Mouse (Mus musculus) heart, embryonic 15.5 days (tissue): Measurements from ENCODE around the gene Orc6. TPM values are rescaled to one million over a fixed set of nuclear protein-coding genes. Genes with fewer than 3 reads are reported as not detected.
A peak's percentile ranks its signal among the peaks of the same experiment; 100 is the strongest.

ENCODE experiments used
- ATAC-seq: fragments of 200-750 bp; cut with Nextera tagmentation; replicated peaks from 2 replicates; pipeline ENCODE4 v1.8.0; 2017; ENCODE audit warnings: low read depth, moderate TSS enrichment; ENCODE audit not compliant: insufficient number of reproducible peaks, insufficient read depth, low FRiP score
- H3K27ac ChIP-seq: fragments of 300-500 bp; sonication (generic); 2 replicates; pipeline ENCODE4 v1.5.1; 2015; ENCODE audit warnings: mild to moderate bottlenecking, inconsistent platforms
- H3K27me3 ChIP-seq: fragments of 300-500 bp; sonication (generic); 2 replicates; pipeline ENCODE4 v1.6.1; 2015; ENCODE audit warnings: inconsistent platforms
- H3K36me3 ChIP-seq: fragments of 300-500 bp; sonication (generic); 2 replicates; pipeline ENCODE4 v1.6.1; 2015; ENCODE audit warnings: mild to moderate bottlenecking, inconsistent platforms
- H3K4me1 ChIP-seq: fragments of 300-500 bp; sonication (generic); replicated peaks from 2 replicates; pipeline ENCODE4 v1.6.1; 2015; ENCODE audit warnings: inconsistent platforms
- H3K4me2 ChIP-seq: fragments of 300-500 bp; sonication (generic); 2 replicates; pipeline ENCODE4 v1.6.1; 2015; ENCODE audit warnings: inconsistent platforms, mild to moderate bottlenecking, moderate library complexity
- H3K4me3 ChIP-seq: fragments of 300-500 bp; sonication (generic); 2 replicates; pipeline ENCODE4 v1.5.1; 2015; ENCODE audit warnings: mild to moderate bottlenecking, inconsistent platforms
- H3K9ac ChIP-seq: fragments of 300-500 bp; sonication (generic); 2 replicates; pipeline ENCODE4 v1.6.1; 2015; ENCODE audit warnings: mild to moderate bottlenecking, inconsistent platforms
- H3K9me3 ChIP-seq: fragments of 300-500 bp; sonication (generic); replicated peaks from 2 replicates; pipeline ENCODE4 v1.6.1; 2016; ENCODE audit warnings: inconsistent platforms
- WGBS: fragments of 180-500 bp; shearing (Covaris S2); methylation state at CpG from one replicate; pipeline ENCODE4 v1.1.7; 2015; ENCODE audit warnings: mixed read lengths; 5-methylcytosine and 5-hydroxymethylcytosine counted together
- polyA plus RNA-seq: library from polyadenylated mRNA; unstranded; fragments of >200 nt; fragmentation: Nextera tagmentation; extraction: Ambion mirVana; gene quantifications from 2 replicates; pipeline ENCODE4 v1.2.1, GENCODE M21; 2015

Gene Orc6
- polyA plus RNA-seq, 1 experiment from 2014 or later: 48.1 TPM

DNA sequence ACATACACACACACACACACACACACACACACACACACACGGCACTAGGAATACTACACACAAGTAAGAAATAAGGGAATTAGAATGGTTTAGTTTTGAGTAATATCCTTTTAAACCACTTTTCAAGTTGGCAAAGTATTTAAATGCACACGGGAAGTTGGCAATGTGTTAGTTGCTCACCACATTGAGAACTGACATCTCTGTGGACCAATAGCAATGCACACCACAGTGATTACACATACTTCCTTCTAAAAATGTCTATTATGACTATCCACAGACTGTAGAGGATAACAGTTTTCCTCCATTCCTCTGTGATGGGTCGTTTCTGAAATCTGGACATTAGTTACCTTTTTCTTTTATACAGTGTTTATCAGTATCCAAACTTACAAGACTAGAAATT lies 23.7 kb downstream of the Orc6 start:
- 0 out of 2 replicates have a peak, but pooled peaks cover 3% of the 10 kb centered on the region for H3K4me1 ChIP-seq
- H3K27ac ChIP-seq: no peak overlapping the region
- H3K36me3 ChIP-seq: peaks cover 46% of the 10 kb centered on the region
- no peak overlapping the region for H3K9ac ChIP-seq
- H3K27me3 ChIP-seq: no peaks in the 10 kb centered on the region
- 78% methylated on average over 3 of the region's 3 CpGs for WGBS
- no peak for ATAC-seq
- no peak overlapping the region for H3K4me3 ChIP-seq
- H3K4me2 ChIP-seq: no peak overlapping the region
- H3K9me3 ChIP-seq: no peaks in the 10 kb centered on the region

DNA sequence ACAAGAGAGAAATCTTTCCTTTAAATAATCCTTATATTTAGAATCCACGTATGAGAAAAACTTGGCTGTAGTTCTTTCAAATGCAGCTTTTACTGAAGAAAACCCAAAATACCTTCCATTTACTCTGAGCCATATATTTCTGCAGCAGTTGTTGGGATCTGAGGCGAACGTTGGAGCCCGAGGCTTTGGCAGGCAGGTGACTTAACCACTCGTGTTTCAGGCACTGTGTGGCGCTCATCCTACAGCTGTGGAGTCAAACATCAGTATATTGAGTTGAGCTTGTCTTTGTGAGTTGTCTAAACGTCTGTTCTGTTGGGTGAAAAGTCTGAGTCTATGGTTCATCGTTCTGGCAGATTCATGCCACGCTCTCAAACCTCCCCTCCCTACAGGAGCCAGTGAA lies 27.6 kb downstream of the Orc6 start:
- no peaks in the 10 kb centered on the region for H3K9me3 ChIP-seq
- peaks cover 60% of the 10 kb centered on the region for H3K36me3 ChIP-seq
- H3K4me1 ChIP-seq: no peaks in the 10 kb centered on the region
- no peak overlapping the region for H3K4me3 ChIP-seq
- 77% methylated on average over 9 of the region's 9 CpGs for WGBS
- H3K27ac ChIP-seq: no peak overlapping the region
- H3K27me3 ChIP-seq: no peaks in the 10 kb centered on the region
- no peak for ATAC-seq
- H3K9ac ChIP-seq: no peak overlapping the region
- no peak overlapping the region for H3K4me2 ChIP-seq

GRCm38 (mm10) chr8:85329506-85329905 lies 30.1 kb downstream of the Orc6 start:
- no peak overlapping the region for H3K4me2 ChIP-seq
- H3K27ac ChIP-seq: no peak overlapping the region
- H3K9me3 ChIP-seq: no peaks in the 10 kb centered on the region
- WGBS: 50% methylated on average over 1 of the region's 1 CpGs
- no peaks in the 10 kb centered on the region for H3K4me1 ChIP-seq
- H3K36me3 ChIP-seq: peaks cover 63% of the 10 kb centered on the region
- H3K9ac ChIP-seq: no peak overlapping the region
- H3K4me3 ChIP-seq: no peak overlapping the region
- no peaks in the 10 kb centered on the region for H3K27me3 ChIP-seq
- peak; percentile 43; the same call in 1 of the 2 replicates for ATAC-seq

DNA sequence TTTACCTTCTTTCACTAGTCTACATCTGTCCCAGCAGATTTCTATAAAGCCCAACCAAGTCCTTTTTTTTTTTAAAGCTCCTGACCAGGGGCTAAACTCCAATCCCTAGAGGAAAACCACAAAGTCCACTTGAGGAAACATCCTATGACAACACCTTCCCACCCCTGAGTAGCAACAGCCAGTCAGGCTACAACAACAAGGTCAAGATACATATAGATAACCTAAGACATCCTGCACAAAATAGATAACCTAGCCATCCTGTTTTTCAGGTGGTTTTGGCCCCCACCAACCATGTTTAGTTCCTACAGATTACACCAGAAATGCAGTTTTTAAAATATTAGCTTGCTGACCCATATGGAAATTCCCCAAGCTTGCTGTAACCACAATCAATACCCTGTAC lies 35.7 kb downstream of the Orc6 start:
- Histone ChIP-seq H3K36me3 (peaks cover 45% of the 10 kb centered on the region), H3K4me3 (no peak overlapping the region)

GRCm38 (mm10) chr8:85336211-85336933 lies 36.9 kb downstream of the Orc6 start:
- ATAC-seq: no peak
- Histone ChIP-seq H3K4me1 (no peaks in the 10 kb centered on the region), H3K4me2 (no peak overlapping the region), H3K36me3 (peaks cover 52% of the 10 kb centered on the region), H3K27ac (no peak overlapping the region), H3K9ac (no peak overlapping the region), H3K4me3 (no peak overlapping the region), H3K27me3 (no peaks in the 10 kb centered on the region), H3K9me3 (no peaks in the 10 kb centered on the region)
- WGBS: 66% methylated on average over 6 of the region's 6 CpGs

More for the DNA sequence above, 35.7 kb downstream of the Orc6 start:
- Histone ChIP-seq H3K27ac (no peak overlapping the region), H3K4me2 (no peak overlapping the region), H3K9me3 (no peaks in the 10 kb centered on the region), H3K27me3 (no peaks in the 10 kb centered on the region), H3K4me1 (no peaks in the 10 kb centered on the region), H3K9ac (no peak overlapping the region)
- no peak for ATAC-seq

DNA sequence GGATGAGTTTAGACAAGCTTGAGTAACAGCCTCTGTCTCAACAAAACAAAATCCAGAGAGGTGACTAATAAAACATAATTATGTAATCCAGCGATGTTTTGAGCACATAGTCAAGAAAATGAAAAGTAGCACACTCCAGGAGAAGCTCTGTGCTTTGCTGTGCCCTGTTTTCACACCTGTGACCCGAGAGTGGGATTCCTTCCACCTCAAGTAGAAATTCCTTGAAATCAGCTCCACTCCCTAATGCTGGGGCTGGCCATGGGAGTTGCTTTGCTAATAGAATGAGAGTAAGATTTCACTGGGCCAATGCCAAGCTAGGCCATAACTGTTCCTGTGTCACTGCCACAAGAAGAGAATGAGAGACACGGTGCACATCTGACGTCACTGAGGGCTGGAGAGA lies 38.2 kb downstream of the Orc6 start:
- Histone ChIP-seq H3K9me3 (no peaks in the 10 kb centered on the region), H3K27me3 (no peaks in the 10 kb centered on the region), H3K27ac (no peak overlapping the region), H3K4me1 (no peaks in the 10 kb centered on the region), H3K4me3 (no peak overlapping the region), H3K4me2 (no peak overlapping the region), H3K9ac (no peak overlapping the region), H3K36me3 (peaks cover 49% of the 10 kb centered on the region)
- 69% methylated on average over 4 of the region's 4 CpGs for WGBS
- no peak for ATAC-seq

GRCm38 (mm10) chr8:85339871-85340573 lies 40.6 kb downstream of the Orc6 start:
- Histone ChIP-seq H3K27me3 (no peaks in the 10 kb centered on the region), H3K9ac (no peak overlapping the region), H3K4me2 (no peak overlapping the region), H3K4me1 (no peaks in the 10 kb centered on the region), H3K9me3 (no peaks in the 10 kb centered on the region), H3K27ac (no peak overlapping the region), H3K4me3 (no peak overlapping the region), H3K36me3 (peaks cover 41% of the 10 kb centered on the region)
- no peak for ATAC-seq
- 72% methylated on average over 5 of the region's 5 CpGs for WGBS

GRCm38 (mm10) chr8:85353287-85353686 lies 53.9 kb downstream of the Orc6 start:
- no peak overlapping the region for H3K4me2 ChIP-seq
- H3K4me1 ChIP-seq: 0 out of 2 replicates have a peak, but pooled peaks cover 3% of the 10 kb centered on the region
- no peak overlapping the region for H3K27ac ChIP-seq
- ATAC-seq: no peak
- 78% methylated on average over 4 of the region's 4 CpGs for WGBS
- no peaks in the 10 kb centered on the region for H3K9me3 ChIP-seq
- no peak overlapping the region for H3K9ac ChIP-seq
- no peaks in the 10 kb centered on the region for H3K27me3 ChIP-seq
- peaks cover 65% of the 10 kb centered on the region for H3K36me3 ChIP-seq
- no peak overlapping the region for H3K4me3 ChIP-seq

Other genes with a start within 250 kb of the Orc6 start
- 15.4 and 22.2 TPM in 2 replicates for gene Fbxw9, start 239.6 kb upstream of the Orc6 start, polyA plus RNA-seq
- not detected in 2 replicates for gene Gm5741, start 231.7 kb upstream of the Orc6 start, polyA plus RNA-seq
- gene Dhps, start 227.9 kb upstream of the Orc6 start, polyA plus RNA-seq: 46.1 and 52.8 TPM in 2 replicates
- 106 and 110 TPM in 2 replicates for gene Wdr83os, start 218.9 kb upstream of the Orc6 start, polyA plus RNA-seq
- 33.1 and 40.8 TPM in 2 replicates for gene Wdr83, start 218.3 kb upstream of the Orc6 start, polyA plus RNA-seq
- 30.6 and 41.2 TPM in 2 replicates for gene Man2b1, start 216.4 kb upstream of the Orc6 start, polyA plus RNA-seq
- gene Zfp791, start 176.5 kb upstream of the Orc6 start, polyA plus RNA-seq: 0.81 and 1.5 TPM in 2 replicates
- gene Cks1brt, start 147.7 kb upstream of the Orc6 start, polyA plus RNA-seq: not detected in 2 replicates
- gene Olfr371, start 73.6 kb upstream of the Orc6 start, polyA plus RNA-seq: not detected in 2 replicates
- 103 and 106 TPM in 2 replicates for gene Vps35, start 170 bp downstream of the Orc6 start, polyA plus RNA-seq
- 214 and 224 TPM in 2 replicates for gene Mylk3, start 86.7 kb downstream of the Orc6 start, polyA plus RNA-seq
- gene 4921524J17Rik, start 133.2 kb downstream of the Orc6 start, polyA plus RNA-seq: 50.6 and 63.7 TPM in 2 replicates
- gene Gpt2, start 192.9 kb downstream of the Orc6 start, polyA plus RNA-seq: 5.5 and 8.3 TPM in 2 replicates